In the genomic region with DNA sequence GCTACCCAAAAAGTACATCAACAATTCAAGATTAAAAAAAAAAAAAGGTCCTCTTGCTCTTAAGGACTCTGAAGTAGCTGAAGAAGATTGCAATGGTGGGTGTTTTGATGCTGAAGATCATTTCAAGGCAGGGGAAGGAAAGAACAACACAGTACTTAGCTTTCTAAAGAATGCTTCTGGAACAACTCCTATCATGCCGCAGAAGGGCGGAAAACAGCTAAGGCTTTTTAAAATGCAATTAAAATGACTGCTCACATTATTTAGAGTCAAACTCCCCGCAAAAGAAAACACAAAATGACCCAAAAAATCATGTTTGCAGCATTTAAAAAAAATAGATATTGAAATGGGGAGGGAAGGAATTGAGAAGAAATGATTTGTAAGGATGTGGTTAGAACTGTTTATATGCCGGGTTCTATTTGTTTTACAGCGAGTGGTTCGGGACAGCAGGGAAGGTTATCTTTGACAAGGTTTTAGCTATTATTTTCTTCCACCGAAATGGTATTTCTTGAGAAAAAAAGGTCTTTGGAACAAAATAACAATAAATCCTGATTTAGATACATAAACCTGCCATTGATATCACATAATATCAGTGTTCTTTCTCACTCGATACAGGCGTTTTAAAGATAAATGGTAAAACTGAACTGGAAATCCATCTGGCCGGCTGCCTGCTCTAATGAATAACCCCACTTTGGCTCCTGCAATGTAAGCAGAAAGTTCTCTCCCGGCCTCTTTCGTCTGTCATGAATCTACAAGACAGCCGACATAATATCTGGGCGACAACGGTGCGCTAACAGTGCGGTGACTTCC, we compare ENCODE assay signal across 14 mouse cellular contexts.
DNase-seq lines count a peak whose midpoint lies in the region; ATAC-seq and TF ChIP-seq lines count a peak whose summit lies in the region.
"Had no signal": no experiment of that assay in that cellular context is flagged by ENCODE, and none has a peak within 500 bp of the region (broad histone marks: within the 10 kb centered on the region; RNA-seq: fewer than 3 reads in every experiment).

No protein-coding gene starts in this region.

- H3K4me2 ChIP-seq in lung, embryonic 15.5 days: peak overlapping the region; percentile 40
- H3K4me2 ChIP-seq: embryonic facial prominence, embryonic 15.5 days; heart, embryonic 15.5 days; neural tube, embryonic 12.5 days had no signal

- H3K27me3 ChIP-seq in lung, embryonic 15.5 days: no peaks in the 10 kb centered on the region
- H3K27me3 ChIP-seq in testis, adult 2 months (ENCODE audit: control insufficient read depth, insufficient read depth, low read length): no peaks in the 10 kb centered on the region
- H3K27me3 ChIP-seq: CH12.LX; embryonic facial prominence, embryonic 15.5 days; heart, embryonic 15.5 days; neural tube, embryonic 12.5 days had no signal

- DNase-seq in lung, adult 2 months: no peak
- peak; percentile 46 for DNase-seq in kidney, adult 18-20 months
- DNase-seq in kidney, postnatal 4 days: peak; percentile 82 to 88
- no peak for DNase-seq in retina, postnatal 1 day
- DNase-seq in gastrocnemius, adult 8-10 months (ENCODE audit: low spot score in 2 of 2): no peak
- DNase-seq: cerebellum, postnatal 10 days had no signal

- ATAC-seq in lung, embryonic 15.5 days (ENCODE audit: borderline replicate concordance, extremely low read depth, low FRiP score, low TSS enrichment): no peak; the same call in 1 of the 2 replicates
- ATAC-seq: hindbrain, embryonic 16.5 days had no signal

- H3K4me1 ChIP-seq in lung, embryonic 15.5 days: peaks cover 12% of the 10 kb centered on the region
- no peaks in the 10 kb centered on the region for H3K4me1 ChIP-seq in lung, adult 2 months (ENCODE audit: control insufficient read depth, insufficient read depth, low read length)
- no peaks in the 10 kb centered on the region for H3K4me1 ChIP-seq in testis, adult 2 months (ENCODE audit: control insufficient read depth, insufficient read depth, low read length)
- H3K4me1 ChIP-seq: embryonic facial prominence, embryonic 15.5 days; heart, embryonic 15.5 days; midbrain, embryonic 10.5 days; neural tube, embryonic 12.5 days had no signal

- 47% methylated on average over 17 of the region's 17 CpGs for WGBS in lung, embryonic 15.5 days
- WGBS in lung, adult 2 months: 69% methylated on average over 17 of the region's 17 CpGs

- no peaks in the 10 kb centered on the region for H3K9me3 ChIP-seq in lung, embryonic 15.5 days
- H3K9me3 ChIP-seq: embryonic facial prominence, embryonic 15.5 days; heart, embryonic 15.5 days; midbrain, embryonic 10.5 days; neural tube, embryonic 12.5 days had no signal

- TF ChIP-seq POLR2A in lung, adult 2 months (IDR thresholded peaks at IDR 0.05; ENCODE audit: borderline replicate concordance, extremely low read depth, low read depth, low read length): no peak
- TF ChIP-seq POLR2A in testis, adult 2 months (IDR thresholded peaks at IDR 0.05; ENCODE audit: control insufficient read depth, low read depth, low read length): no peak

- no peak overlapping the region for H3K9ac ChIP-seq in lung, embryonic 15.5 days
- H3K9ac ChIP-seq: embryonic facial prominence, embryonic 15.5 days; heart, embryonic 15.5 days; neural tube, embryonic 12.5 days had no signal

- no peaks in the 10 kb centered on the region for H3K36me3 ChIP-seq in lung, embryonic 15.5 days
- H3K36me3 ChIP-seq in testis, adult 2 months (ENCODE audit: control insufficient read depth, insufficient read depth, low read length): no peaks in the 10 kb centered on the region
- H3K36me3 ChIP-seq: embryonic facial prominence, embryonic 15.5 days; heart, embryonic 15.5 days; midbrain, embryonic 10.5 days; neural tube, embryonic 12.5 days had no signal

- no peak overlapping the region for H3K4me3 ChIP-seq in lung, embryonic 15.5 days
- H3K4me3 ChIP-seq in lung, adult 2 months (replicated peaks; ENCODE audit: extremely low read depth, low read depth, low read length): no peak overlapping the region
- no peak overlapping the region for H3K4me3 ChIP-seq in testis, adult 2 months (ENCODE audit: control insufficient read depth, low read depth, low read length)
- H3K4me3 ChIP-seq: embryonic facial prominence, embryonic 15.5 days; heart, embryonic 15.5 days; midbrain, embryonic 10.5 days; neural tube, embryonic 12.5 days had no signal

- no peak for TF ChIP-seq CTCF in lung, adult 2 months (IDR thresholded peaks at IDR 0.05; ENCODE audit: insufficient read depth, low read length)
- no peak for TF ChIP-seq CTCF in testis, adult 2 months (IDR thresholded peaks at IDR 0.05; ENCODE audit: control insufficient read depth, insufficient read depth, insufficient replicate concordance, low read depth, low read length)

- H3K27ac ChIP-seq in lung, embryonic 15.5 days: peak overlapping the region; percentile 48
- peak overlapping the region; percentile 21; the same call in 1 of the 2 replicates for H3K27ac ChIP-seq in testis, adult 2 months (ENCODE audit: control insufficient read depth, insufficient read depth, low read depth, low read length)
- H3K27ac ChIP-seq: embryonic facial prominence, embryonic 15.5 days; heart, embryonic 15.5 days; midbrain, embryonic 10.5 days; neural tube, embryonic 12.5 days had no signal

Comparison
In these comparisons a context has a peak if more than half of its experiments do, and no peak if none do; other contexts are left out.
1. DNase-seq: peak in kidney, adult 18-20 months (single experiment) and kidney, postnatal 4 days (2 of 2); none in lung, adult 2 months (single experiment), retina, postnatal 1 day (single experiment) and gastrocnemius, adult 8-10 months (0 of 2).